Mouse (Mus musculus) T-cell, adult 2 months (primary cell): Measurements from ENCODE around the gene Pard3.

Experiments used
- DNase-seq: peaks from one replicate; pipeline ENCODE4 v3.0.0; 2022; ENCODE audit warnings: low spot score

The Pard3 gene

DNA sequence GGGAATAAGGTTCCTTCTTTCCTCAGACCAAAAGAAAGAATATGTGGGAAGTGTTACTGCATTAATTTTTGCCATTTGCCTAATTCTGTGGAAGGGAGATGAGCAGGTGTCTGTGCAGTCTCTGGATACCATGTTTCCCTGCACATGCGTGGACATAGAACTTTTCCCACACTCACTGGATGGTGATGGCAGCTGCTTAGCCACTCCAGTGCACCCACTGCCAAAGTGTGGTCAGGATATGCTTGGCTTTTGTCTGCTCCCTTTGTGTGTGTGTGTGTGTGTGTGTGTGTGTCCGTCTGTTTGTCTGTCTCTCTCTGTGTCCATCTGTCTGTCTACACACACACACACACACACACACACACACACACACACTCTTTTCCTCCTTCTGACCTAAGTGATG lies 119.8 kb downstream of the Pard3 start:
- no peak for DNase-seq

DNA sequence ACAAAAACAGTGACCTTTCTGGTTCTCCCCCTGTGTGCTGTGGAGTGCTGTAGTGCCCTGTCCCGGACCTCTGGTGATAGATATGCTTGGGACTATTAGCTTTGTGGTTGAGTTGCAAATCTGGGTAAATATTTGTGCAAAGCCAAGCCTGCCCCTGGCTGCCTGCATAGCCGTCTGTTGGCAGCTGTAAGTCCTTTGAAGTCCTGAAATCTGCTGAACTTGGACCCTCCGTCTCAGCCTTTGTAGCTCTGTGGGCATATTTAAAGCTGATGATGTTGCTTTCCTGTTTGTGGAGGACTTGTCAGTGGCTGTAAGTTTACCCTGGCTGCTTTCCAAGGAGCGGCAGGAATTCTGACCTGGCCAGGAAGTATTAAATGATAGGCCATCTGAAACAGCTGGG lies 120.3 kb downstream of the Pard3 start:
- no peak for DNase-seq

DNA sequence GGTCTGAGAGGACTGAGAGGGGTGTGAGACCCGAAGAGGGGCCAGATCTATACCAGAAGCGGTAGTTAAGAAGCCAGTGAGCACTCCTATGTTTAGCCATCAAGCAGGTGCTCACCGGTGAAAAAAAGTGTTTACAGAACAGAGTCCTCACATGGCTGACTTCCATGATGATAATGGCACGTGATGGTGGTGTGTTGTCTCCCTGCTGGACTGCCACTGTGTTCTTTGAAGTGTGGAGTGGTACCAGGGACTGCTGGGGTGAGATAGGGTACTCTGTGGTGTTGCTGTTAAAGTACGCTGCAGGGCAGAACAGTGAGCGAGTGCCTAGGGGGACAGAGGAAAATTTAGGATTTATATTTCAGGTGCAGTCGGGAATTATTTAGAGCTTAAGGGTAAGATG lies 122.2 kb downstream of the Pard3 start:
- no peak for DNase-seq

DNA sequence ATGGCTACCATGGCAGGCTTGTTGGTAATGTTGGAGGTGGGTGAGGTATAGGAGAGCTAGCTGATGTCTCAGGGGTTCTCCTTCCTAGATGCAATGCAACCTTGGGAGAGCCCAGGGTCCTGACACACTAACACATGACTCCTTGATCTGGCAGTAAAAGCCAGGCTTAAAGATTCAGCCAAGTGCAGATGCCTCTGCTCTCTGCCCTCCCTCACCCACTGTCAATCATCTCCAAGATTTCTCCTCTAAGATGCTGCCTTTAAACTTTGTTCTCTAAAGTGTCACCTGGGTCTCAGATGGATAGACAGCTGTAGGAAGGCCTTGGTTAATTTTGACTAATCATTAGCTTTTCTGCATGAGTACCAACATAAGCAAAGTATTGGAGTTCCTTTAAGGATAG lies 125.0 kb downstream of the Pard3 start:
- no peak for DNase-seq

DNA sequence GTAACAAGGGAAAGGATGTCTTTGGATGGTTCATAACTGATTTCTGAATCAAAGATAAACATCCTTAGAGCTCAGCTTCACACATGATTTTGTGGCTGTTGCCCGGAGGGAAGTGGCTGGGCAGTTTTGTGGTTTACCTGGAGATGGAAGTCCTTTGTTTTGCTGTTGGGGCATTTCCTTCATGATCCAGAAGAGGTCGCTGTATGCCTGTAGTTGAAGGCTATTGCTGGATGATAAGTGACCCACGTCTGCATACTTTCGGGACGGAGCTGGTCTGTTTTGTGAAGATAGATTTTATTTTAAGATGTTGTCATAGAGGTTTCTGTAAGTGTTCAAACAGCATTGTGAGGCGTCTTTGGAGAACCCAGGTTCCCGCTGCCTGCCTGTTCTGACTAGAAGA lies 126.7 kb downstream of the Pard3 start:
- peak; percentile 2 for DNase-seq

DNA sequence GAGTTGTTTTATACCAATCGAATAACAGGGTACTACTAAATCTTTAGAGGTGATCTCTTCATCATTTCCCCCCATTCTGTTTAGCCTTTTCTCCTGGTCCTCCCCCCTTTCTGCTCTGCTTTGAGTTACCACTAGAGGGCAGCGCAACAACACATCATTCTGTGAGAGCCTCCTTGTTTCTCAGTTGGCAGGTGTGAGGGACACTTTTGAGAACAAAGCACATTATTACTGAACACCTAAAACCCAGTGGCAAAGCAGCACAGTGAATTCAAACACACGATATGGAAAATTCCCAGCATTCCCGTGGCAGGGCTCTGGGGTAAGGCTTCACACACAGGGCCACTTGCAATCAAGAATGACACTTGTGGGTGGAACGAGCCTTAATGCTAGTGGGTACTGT lies 127.7 kb downstream of the Pard3 start:
- peak; percentile 6 for DNase-seq

DNA sequence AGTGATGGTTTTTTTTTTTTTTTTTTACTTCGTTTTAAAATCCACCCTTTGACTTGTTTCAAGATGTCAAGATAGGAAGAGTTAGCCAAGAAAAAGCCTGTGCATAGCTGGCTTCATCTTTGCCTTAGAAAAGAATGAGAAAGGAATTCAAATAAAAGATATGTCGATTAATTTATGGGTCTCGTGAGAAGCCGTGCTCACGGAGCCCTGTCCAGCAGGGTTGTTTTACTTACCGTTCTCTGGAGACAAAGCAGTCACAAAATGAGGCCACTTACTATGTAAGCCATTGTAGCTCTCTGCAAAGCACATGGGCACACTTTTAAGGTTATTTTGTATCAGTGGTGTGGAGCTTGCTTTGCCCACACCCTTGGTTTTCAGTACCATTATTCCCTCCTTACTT lies 128.1 kb downstream of the Pard3 start:
- DNase-seq: no peak

DNA sequence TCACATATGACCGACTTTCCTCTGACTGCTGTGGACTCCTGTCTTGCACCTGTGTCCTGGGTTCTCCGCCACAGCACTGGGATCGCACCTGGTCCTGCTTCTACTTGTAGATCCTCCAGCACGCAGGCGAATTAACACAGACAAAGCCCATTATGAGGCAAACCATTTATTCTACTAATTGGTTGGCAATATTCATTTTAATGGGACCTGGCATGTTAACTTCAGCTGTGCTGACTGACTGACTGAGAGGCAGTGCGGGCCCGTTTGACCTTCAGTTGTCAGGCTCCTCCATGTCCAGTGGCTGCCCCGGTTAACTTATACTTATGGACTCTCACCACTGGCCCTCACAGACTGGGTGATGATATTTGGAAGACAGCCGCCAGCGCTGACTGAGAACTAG lies 128.6 kb downstream of the Pard3 start:
- DNase-seq: no peak

DNA sequence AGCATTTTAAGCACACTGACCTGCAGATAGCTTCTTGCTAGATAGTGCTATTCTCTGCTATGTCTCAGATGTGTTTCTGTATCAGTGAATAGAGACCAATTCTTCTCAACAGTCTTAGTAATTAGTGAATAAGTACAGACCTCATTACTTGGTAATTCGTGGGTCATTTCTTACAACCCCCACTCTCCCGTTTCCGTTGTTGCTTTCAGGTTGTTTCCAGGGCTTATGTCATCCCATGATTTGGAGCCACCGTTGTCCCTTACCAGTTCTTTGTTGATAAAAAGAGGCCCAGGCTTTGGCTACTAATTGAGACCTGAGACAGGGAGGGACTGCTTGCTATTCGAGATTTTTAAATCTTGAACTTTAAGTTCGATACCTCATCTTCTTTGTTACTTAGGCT lies 129.7 kb downstream of the Pard3 start:
- DNase-seq: no peak

DNA sequence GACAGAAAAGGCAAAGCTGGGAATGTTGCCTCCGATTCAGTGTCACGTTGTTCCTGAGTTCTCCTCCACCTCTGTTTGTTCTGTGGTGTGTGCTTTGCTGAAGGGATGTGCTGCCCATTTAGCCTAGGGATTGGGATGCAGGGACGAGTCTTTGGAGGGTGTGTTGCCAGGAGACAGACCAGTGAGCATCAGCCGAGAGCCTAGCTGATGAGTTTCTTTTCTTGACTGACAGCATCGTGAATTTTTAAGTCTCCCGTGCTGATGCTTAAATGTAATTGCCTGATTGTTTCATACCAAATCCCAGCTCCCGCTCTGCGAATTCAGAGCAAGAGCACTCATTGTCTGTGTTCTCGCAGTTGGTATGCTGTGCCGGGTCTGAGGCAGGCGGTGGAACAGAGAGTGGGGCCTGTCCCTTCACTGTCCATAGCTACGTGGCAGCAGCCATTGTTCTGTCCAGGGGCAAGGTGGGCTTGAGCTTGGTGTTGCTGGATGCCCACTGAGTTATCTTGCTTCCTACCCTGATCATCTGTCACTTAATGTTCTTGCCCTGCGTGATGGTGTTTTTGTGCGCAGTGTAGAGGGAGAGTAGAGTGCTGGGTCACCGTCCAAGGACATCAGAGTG lies 131.2 kb downstream of the Pard3 start:
- DNase-seq: no peak

DNA sequence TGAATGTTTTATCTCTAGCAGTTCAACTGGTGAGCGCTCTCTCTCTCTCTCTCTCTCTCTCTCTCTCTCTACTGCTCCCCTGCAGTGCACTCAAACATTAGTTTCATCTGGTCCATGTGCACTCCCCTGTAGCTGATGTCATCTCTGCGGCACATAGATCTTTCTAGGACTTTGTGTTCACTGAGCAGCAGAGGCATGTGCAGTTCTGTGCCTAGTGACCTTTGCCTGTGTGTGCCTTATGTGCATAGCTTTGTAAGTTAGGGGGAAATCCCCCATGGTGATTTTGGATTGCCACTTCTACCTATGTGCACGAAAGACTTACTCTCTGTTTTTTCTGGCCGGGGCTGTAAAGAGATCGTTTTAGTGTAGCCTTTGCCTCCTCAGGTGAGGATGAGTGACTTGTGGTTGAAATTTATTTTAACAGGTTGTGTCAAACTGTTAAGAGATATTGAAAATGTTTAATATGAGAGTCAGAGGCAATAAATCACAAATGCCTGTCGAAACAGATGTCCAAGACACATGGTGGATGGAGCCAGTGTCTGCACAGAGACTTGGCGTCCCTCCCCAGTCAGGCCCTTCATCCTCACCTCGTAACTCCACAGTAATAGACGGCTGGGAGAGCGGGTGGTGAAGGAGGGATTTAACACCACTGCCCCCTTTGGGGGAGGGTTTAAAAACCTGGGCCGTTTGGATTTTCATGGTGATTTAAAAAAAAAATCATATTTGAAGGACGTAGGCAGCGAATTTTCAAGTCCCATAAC lies 133.0 kb downstream of the Pard3 start:
- no peak for DNase-seq

DNA sequence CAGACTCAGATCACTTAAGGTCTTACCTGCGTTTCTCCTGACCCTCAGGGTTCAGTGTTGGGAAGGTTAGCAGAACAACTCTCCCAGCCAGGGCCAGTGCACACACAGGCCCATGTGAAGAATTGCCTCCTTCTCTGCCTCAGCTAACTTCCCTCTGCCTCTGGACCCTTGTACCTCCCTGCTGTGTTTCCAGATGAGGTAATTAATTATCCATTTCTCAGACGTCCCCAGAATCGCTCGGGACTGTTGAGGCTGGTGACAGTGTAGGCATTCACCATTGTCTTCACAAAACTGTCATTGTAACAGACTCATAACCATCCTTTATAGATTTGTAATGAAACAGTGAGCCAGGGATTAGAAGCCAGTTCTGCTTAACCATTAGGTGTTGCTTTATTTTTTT lies 143.8 kb downstream of the Pard3 start:
- no peak for DNase-seq

DNA sequence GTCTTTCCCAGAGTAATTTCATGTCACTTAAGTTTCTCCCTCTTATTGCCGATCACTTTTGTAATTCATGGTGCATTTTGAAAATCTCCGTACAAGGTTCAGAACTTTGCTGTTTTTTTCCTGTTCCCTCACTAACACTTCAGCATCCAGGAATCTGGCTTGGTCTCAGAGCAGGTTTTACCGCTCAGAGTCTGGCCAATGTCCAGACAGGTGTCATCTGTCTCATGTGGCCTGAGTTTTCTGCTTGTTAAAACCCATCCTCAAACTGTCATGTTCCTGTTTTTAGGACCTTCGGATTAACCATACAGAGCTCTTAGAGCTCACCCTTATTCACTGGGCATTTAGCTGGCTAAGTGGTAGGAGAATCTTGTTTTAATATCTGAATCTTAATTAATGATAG lies 146.9 kb downstream of the Pard3 start:
- no peak for DNase-seq

DNA sequence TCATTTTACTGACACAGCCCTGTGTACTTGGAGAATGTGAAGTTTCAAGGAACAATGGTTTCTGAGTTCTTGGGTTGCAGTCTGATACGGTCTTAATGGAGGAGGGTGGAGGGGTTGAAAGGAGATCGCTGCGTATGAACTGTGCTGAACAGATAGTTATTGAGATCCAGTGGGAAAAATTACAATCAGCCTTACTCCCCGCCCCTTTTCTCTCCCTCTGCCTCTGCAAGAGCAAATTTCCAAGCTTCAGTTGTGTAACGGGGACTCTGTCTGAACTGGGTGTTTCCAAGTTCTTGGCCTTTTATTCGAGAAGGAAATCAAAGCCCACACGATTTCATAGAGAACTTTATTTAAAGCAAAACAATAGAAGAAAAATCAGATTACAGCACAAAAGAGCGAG lies 150.6 kb downstream of the Pard3 start:
- no peak for DNase-seq

DNA sequence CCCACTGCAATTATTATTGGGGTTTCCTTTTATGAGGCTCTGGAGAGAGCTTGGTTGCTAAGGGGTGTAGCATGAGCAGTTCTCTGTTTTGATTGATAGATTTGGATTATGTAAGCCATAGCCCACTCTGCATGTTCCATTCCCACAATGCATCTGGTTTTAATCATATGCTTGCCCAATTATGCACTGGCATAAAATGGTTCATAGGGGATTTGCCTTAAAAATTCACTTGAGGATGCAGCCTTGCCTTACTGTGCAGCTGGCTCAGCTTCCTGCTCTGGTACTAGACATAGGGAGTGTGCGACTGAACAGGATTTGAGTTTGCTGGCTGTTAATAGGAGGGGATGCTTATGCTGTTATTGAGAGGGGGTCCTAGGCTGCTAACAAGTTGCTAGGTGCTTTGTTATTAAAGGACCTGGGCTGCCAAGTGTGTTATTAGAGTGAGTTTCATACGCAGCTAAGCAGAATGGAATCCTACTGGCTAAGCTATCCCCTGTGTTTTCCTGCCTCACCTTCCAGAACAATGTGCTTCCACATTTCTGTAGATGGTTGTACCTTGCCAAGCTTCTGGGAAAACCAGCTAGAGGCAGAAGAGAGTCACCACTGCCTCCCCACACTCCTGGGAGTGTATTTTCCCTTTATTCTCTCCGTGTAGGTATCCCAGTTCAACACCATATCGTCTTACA lies 151.2 kb downstream of the Pard3 start:
- DNase-seq: no peak

DNA sequence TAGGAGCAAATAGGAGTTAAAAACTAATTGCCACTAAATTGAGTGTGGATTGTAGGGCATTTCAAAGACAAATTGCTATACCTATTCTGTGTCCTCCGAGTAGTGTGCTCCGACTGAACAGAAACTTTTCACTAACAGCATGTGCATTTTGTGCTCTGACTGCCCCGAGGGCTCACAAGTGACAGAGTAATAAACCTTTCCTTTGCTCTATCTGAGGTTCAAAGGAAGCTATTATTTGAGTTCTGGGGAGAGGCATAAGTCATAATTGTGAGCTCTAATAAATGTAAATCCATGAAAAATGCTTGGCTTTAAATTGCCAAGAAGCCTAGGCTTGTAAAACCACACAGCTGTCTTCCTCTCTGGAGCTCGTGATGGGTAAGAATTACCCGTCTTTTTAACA lies 156.5 kb downstream of the Pard3 start:
- DNase-seq: no peak

DNA sequence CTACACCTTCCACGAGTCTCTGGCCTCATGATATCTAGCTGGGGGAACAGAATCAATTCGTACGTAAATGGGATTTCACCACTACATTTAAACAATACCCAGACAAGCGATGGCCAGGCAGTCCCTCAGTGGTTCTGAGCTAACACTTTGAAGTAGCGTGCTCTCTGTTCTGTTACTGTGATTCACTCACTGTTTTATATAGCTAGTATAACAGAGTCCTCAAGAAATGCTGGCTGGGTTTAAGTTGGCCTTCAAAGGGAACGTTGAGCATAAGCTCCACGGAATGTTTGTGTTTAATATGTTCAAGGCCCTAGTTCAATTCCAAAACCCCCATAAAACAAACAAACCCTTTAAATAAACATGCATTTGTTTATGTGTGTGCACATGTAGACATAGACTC lies 156.9 kb downstream of the Pard3 start:
- no peak for DNase-seq

DNA sequence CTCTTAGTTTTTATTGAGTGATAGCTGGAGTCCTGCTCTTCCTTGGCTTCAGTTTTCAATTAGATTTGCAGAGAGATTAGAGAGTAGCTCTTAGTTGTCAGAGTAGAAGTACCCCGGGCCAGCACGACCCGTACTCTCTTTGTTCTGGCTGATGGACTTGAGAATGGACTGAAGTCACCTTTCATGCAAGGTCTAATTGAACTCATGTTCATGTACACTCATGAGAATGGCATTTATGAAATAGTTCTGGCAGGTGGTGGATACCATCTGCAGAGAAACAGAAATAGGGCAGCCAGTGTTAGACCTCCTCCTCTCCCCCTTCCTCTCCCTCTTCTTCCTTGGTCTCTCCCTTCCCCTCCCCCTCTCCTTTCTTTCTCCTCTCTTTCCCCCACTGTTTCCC lies 158.7 kb downstream of the Pard3 start:
- no peak for DNase-seq

DNA sequence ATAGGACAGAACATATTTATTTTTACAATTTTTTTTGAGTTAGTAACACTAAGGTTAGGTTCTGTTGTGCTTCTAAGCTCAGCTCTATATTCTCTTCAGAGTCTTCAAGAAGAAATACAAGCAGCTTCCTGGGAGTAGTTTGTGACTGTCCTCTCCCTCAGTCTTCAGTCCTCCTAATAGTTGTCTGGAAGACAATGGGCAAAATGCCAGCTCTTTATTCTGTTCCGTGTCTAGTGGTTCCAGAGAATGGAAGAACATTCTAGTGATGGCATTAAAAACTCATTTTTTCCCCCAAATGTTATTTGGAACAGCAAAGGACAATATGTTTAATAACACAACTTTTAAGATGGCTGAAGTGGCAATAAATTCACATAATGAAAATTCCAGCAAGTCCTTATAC lies 163.3 kb downstream of the Pard3 start:
- no peak for DNase-seq

DNA sequence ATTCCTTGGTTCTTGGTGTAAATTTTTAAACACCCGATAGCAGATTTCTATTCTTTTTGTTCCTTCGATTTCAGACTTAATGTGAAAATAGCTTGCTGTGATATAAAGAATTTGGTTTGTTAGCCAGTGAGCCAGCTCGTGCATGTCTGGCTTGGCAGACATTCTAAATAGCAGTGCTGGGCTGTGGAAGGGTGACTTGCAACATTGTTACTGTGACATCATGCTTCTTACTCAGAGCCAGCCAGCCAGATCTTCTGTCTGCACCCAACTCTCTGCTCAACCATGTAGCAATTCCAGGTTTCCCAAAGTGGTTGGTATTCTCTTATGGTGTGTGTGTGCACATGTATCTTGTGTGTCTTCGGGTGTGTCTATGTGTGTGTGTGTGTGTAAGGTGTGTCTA lies 163.7 kb downstream of the Pard3 start:
- DNase-seq: no peak

DNA sequence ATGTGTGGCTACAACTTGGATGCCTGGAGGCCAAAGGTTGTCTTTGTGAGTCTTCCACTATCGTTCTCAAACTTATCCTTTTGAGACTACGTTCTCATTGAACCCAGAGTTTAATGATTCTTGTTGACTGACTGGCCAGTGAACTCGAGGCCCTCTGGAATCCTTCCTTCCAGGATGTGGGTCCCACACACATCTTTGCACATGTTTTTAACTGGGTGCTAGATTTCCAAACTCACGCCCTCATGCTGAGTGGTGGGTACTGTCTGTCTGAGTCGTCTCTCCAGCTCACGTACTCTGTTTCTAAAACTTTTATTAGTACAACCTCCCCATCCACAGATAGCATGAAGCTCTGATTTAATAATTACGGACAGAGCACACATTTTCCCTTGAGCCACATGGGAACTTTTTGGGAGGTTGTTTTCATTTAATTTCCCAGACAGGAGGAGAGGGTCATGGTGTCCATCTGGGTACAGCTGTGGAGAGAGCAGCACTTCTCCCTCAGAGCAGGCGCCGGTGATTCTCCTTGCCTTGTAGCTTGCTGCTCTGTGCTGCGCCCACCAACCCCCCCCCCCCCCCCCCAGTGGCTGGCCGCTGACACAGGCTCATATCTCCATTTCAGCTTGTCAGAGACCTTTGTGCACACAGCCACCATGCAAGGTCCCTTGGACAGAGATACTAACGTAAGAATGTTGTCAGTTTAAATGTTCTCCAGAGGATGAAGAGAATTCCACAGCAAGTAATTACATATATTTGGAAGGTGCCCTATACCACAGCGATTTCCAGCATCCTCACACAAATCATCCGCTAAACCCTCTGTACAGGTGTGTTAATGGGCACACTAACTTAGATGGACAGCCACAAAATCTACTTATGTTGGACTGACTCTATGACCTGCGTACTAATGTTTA lies 165.9 kb downstream of the Pard3 start:
- no peak for DNase-seq

DNA sequence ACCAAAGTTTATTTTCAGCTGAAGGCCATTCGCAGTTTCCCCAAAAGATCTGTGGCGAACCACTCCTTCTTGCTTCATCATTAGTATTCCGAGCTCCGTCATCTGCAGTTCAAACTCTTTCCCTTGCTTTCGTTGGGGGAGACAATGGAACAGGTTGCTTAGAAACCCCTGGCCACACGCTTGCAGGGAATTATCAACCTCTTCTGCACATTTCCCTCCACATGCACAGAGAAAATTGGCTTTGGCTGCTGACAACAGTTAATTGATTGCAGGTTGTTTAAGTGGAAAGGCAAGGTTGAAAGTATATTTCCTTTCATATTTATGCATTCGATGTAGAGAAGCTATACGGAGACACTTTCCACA lies 166.5 kb downstream of the Pard3 start:
- no peak for DNase-seq

DNA sequence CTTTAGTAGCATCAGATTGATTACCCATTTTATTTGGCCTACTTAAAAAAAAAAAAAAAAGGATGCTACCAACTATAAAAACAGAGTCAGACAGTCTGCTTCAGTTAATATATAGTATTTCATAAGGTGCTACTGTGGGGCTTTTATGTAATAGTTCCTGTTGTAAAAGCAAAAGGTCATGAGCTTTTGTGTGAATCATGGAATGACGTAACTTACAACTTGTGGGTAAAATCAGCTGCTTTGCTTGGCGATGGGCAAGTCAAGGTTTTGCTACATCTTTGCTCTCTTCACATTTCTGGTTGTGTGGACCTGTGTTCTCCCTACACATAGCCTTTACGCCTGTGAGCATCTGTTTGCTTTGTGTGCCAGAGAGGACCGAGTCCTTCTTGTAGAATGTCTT lies 179.7 kb downstream of the Pard3 start:
- no peak for DNase-seq
